Mouse (Mus musculus) myocyte (in vitro differentiated cells): ENCODE data around the gene Itgam. TPM values are rescaled to one million over a fixed set of nuclear protein-coding genes. Genes with fewer than 3 reads are reported as not detected.

Experiments
- H3K27me3 ChIP-seq: one replicate; pipeline ENCODE4 v1.6.1; 2011; ENCODE audit not compliant: control insufficient read depth, insufficient read depth, insufficient read length
- H3K36me3 ChIP-seq: one replicate; pipeline ENCODE4 v1.6.1; 2011; ENCODE audit not compliant: control insufficient read depth, insufficient read depth
- H3K4me2 ChIP-seq: one replicate; pipeline ENCODE4 v1.6.1; 2011; ENCODE audit warnings: low read depth, control low read depth
- H3K4me3 ChIP-seq: one replicate; pipeline ENCODE4 v1.5.1; 2011; ENCODE audit warnings: mild to moderate bottlenecking, control low read depth, moderate library complexity
- H3K79me2 ChIP-seq: one replicate; pipeline ENCODE4 v1.6.1; 2011; ENCODE audit not compliant: control insufficient read depth, insufficient read depth
- H3ac ChIP-seq: one replicate; pipeline ENCODE4 v1.6.1; 2011; ENCODE audit not compliant: control insufficient read depth, insufficient read length
- CEBPB ChIP-seq: IDR thresholded peaks from 2 replicates; pipeline ENCODE4 v1.6.1; 2011; ENCODE audit warnings: mild to moderate bottlenecking, moderate library complexity; ENCODE audit not compliant: poor library complexity, insufficient read depth, severe bottlenecking
- E2F4 ChIP-seq: IDR thresholded peaks from one replicate; pipeline ENCODE4 v1.6.1; 2011; ENCODE audit warnings: mild to moderate bottlenecking, control low read depth, moderate library complexity; ENCODE audit not compliant: insufficient read depth
- MAX ChIP-seq: IDR thresholded peaks from one replicate; pipeline ENCODE4 v1.6.1; 2011; ENCODE audit warnings: low read depth, mild to moderate bottlenecking, control low read depth
- MYOD1 ChIP-seq, 3 experiments: IDR thresholded peaks; one replicate each; pipeline ENCODE4 v1.6.1; 2011; ENCODE audit warnings: control low read depth in 2 of 3, low read depth in 2 of 3, mild to moderate bottlenecking in 2 of 3, moderate library complexity in 1 of 3; ENCODE audit not compliant: insufficient read length in 2 of 3, control insufficient read depth in 1 of 3
- MYOG ChIP-seq, 3 experiments: IDR thresholded peaks; one replicate each; pipeline ENCODE4 v1.6.1; 2011; ENCODE audit warnings: control low read depth in 2 of 3, low read depth in 2 of 3, mild to moderate bottlenecking in 2 of 3; ENCODE audit not compliant: insufficient read length in 2 of 3, control insufficient read depth in 1 of 3, insufficient read depth in 1 of 3
- POLR2A ChIP-seq: IDR thresholded peaks from one replicate; pipeline ENCODE4 v1.6.1; 2011; ENCODE audit warnings: low read depth, mild to moderate bottlenecking, control low read depth, moderate library complexity; ENCODE audit not compliant: insufficient read length
- POLR2AphosphoS2 ChIP-seq: IDR thresholded peaks from one replicate; pipeline ENCODE4 v1.6.1; 2011; ENCODE audit warnings: low read depth, control low read depth; ENCODE audit not compliant: insufficient read length
- REST ChIP-seq: IDR thresholded peaks from one replicate; pipeline ENCODE4 v1.6.1; 2011; ENCODE audit warnings: mild to moderate bottlenecking, control low read depth, moderate library complexity; ENCODE audit not compliant: insufficient read depth, insufficient read length
- SRF ChIP-seq: IDR thresholded peaks from one replicate; pipeline ENCODE4 v1.6.1; 2011; ENCODE audit warnings: low read depth; ENCODE audit not compliant: control insufficient read depth, insufficient read length
- TCF12 ChIP-seq: IDR thresholded peaks from one replicate; pipeline ENCODE4 v1.6.1; 2011; ENCODE audit warnings: mild to moderate bottlenecking, control low read depth; ENCODE audit not compliant: poor library complexity, insufficient read depth, severe bottlenecking
- TCF3 ChIP-seq: IDR thresholded peaks from one replicate; pipeline ENCODE4 v1.6.1; 2011; ENCODE audit warnings: low read depth, control low read depth; ENCODE audit not compliant: insufficient read length
- USF1 ChIP-seq: IDR thresholded peaks from one replicate; pipeline ENCODE4 v1.6.1; 2011; ENCODE audit warnings: low read depth, mild to moderate bottlenecking, control low read depth, moderate library complexity
- polyA plus RNA-seq: library from polyadenylated mRNA; unstranded; fragments of >200 nt; fragmentation: generic; extraction: Trizol; gene quantifications from one replicate; pipeline ENCODE4 v1.2.1, GENCODE M21; 2012; ENCODE audit warnings: missing spikeins

Gene Itgam
- polyA plus RNA-seq, 1 experiment: 0.14 TPM

- no peak overlapping the region for H3K4me3 ChIP-seq
- TF ChIP-seq CEBPB: no peak
- TF ChIP-seq TCF3: no peak
- TF ChIP-seq E2F4: no peak
- no peak for TF ChIP-seq TCF12
- TF ChIP-seq REST: no peak
- no peak for TF ChIP-seq POLR2AphosphoS2
- TF ChIP-seq MAX: no peak
- no peak for TF ChIP-seq POLR2A
- no peaks in the 10 kb centered on the region for H3K27me3 ChIP-seq
- no peaks in the 10 kb centered on the region for H3K36me3 ChIP-seq
- H3ac ChIP-seq: no peak overlapping the region
- H3K4me2 ChIP-seq: no peak overlapping the region
- H3K79me2 ChIP-seq: no peaks in the 10 kb centered on the region
Observed at GRCm38 (mm10) chr7:128019187-128019586, 43.3 kb upstream of the Itgam start.

GRCm38 (mm10) chr7:128022974-128023373 is 39.5 kb upstream of the Itgam start:
- no peak overlapping the region for H3ac ChIP-seq

DNA sequence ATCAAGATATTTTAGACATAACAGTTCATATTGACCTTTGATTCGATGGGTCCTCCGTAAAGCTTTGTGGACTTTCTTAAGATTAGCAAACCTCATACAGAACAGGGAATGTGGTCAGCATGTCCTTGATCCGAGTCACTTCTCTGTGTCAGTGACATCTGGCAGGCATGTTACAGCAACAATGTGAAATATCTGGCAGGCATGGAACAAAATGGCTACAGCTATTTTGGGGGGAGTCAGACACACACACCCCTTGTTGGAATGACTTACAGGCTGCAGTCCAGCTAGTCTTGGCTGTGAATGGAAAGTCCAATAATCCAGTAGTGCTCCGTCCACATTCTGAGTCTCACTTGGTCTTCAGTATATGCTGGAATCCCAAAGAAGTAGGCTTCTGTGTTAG is 38.9 kb upstream of the Itgam start:
- Histone ChIP-seq H3K27me3 (no peaks in the 10 kb centered on the region), H3ac (no peak overlapping the region), H3K4me2 (no peak overlapping the region), H3K4me3 (no peak overlapping the region), H3K36me3 (no peaks in the 10 kb centered on the region), H3K79me2 (no peaks in the 10 kb centered on the region)
- TF ChIP-seq MYOG (IDR thresholded peaks at IDR 0.05; ENCODE audit: control insufficient read depth in 1 of 3, insufficient read depth in 1 of 3, insufficient read length in 2 of 3, low read depth in 2 of 3) (peak in 1 of 3 experiments; percentile 15), TCF3 (no peak)

More at GRCm38 (mm10) chr7:128022974-128023373, 39.5 kb upstream of the Itgam start:
- H3K4me3 ChIP-seq: no peak overlapping the region
- no peaks in the 10 kb centered on the region for H3K36me3 ChIP-seq
- no peaks in the 10 kb centered on the region for H3K79me2 ChIP-seq
- TF ChIP-seq MAX: no peak
- TF ChIP-seq MYOG (IDR thresholded peaks at IDR 0.05; ENCODE audit: control insufficient read depth in 1 of 3, insufficient read depth in 1 of 3, insufficient read length in 2 of 3, low read depth in 2 of 3): no peak
- TF ChIP-seq SRF: no peak
- TF ChIP-seq TCF12: no peak
- no peak for TF ChIP-seq REST
- TF ChIP-seq CEBPB: no peak
- no peak for TF ChIP-seq POLR2AphosphoS2
- no peak for TF ChIP-seq MYOD1 (IDR thresholded peaks at IDR 0.05; ENCODE audit: control insufficient read depth in 1 of 3, insufficient read length in 2 of 3, low read depth in 2 of 3)
- TF ChIP-seq POLR2A: no peak
- no peaks in the 10 kb centered on the region for H3K27me3 ChIP-seq
- H3K4me2 ChIP-seq: no peak overlapping the region

DNA sequence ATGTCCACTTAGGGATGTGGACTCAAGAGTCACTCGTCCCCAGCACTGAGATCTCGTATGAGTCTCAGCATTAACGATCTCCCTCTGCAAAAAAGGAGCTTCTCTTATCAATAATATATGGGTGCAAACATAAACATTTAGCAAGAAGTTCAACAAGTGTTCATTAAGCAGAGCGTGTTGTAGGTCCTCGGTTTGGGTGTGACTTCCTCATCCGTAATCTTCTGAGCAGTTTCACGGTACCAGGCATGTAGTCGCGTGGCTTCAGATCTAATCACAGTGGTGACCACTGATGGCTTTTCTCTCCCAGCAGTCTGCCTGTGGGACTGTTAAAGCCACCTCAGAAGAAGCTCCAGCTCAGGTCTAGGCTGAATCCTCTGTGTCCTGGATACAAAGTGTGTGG is 38.1 kb upstream of the Itgam start:
- H3K4me3 ChIP-seq: no peak overlapping the region
- TF ChIP-seq SRF (no peak), MYOD1 (IDR thresholded peaks at IDR 0.05; ENCODE audit: control insufficient read depth in 1 of 3, insufficient read length in 2 of 3, low read depth in 2 of 3) (no peak), REST (no peak), MAX (no peak), USF1 (no peak), POLR2A (no peak), E2F4 (no peak), POLR2AphosphoS2 (no peak), MYOG (IDR thresholded peaks at IDR 0.05; ENCODE audit: control insufficient read depth in 1 of 3, insufficient read depth in 1 of 3, insufficient read length in 2 of 3, low read depth in 2 of 3) (no peak), CEBPB (no peak)
- no peak overlapping the region for H3K4me2 ChIP-seq
- H3ac ChIP-seq: no peak overlapping the region
- no peaks in the 10 kb centered on the region for H3K79me2 ChIP-seq
- H3K36me3 ChIP-seq: no peaks in the 10 kb centered on the region
- H3K27me3 ChIP-seq: no peaks in the 10 kb centered on the region

GRCm38 (mm10) chr7:128024932-128025331 is 37.5 kb upstream of the Itgam start:
- Histone ChIP-seq H3K27me3 (no peaks in the 10 kb centered on the region), H3ac (no peak overlapping the region), H3K4me3 (no peak overlapping the region), H3K4me2 (peak overlapping the region; percentile 38), H3K79me2 (no peaks in the 10 kb centered on the region), H3K36me3 (no peaks in the 10 kb centered on the region)
- TF ChIP-seq POLR2A (no peak), MYOD1 (IDR thresholded peaks at IDR 0.05; ENCODE audit: control insufficient read depth in 1 of 3, insufficient read length in 2 of 3, low read depth in 2 of 3) (no peak), USF1 (peak; percentile 52), POLR2AphosphoS2 (no peak), REST (no peak), E2F4 (no peak), CEBPB (no peak), SRF (no peak)
